Mouse (Mus musculus): ENCODE data around the gene Daglb.
A peak's percentile ranks its signal among the peaks of the same experiment; 100 is the strongest.

Daglb gene

GRCm38 (mm10) chr5:143464100-143464756, at the start of gene Daglb:
Gene Daglb (plus strand): TSS chr5:143464584.
- DNase-seq (ENCODE audit: extremely low spot score, low spot score), result peak; percentile 87

- DNase-seq (ENCODE audit: extremely low spot score, low spot score), result no peak
Measured at GRCm38 (mm10) chr5:143421484-143421883, 42.9 kb upstream of the Daglb start.

- DNase-seq (ENCODE audit: extremely low spot score, low spot score), result no peak
Measured at GRCm38 (mm10) chr5:143422990-143423389, 41.4 kb upstream of the Daglb start.

- peak; percentile 49 for DNase-seq (ENCODE audit: extremely low spot score, low spot score)
Measured at GRCm38 (mm10) chr5:143423899-143424519, 40.4 kb upstream of the Daglb start.

- DNase-seq (ENCODE audit: extremely low spot score, low spot score), result peak; percentile 82
Measured at GRCm38 (mm10) chr5:143434421-143434820, 30.0 kb upstream of the Daglb start.

- no peak for DNase-seq (ENCODE audit: extremely low spot score, low spot score)
Measured at GRCm38 (mm10) chr5:143441298-143441697, 23.1 kb upstream of the Daglb start.

GRCm38 (mm10) chr5:143441753-143442152, 22.6 kb upstream of the Daglb start:
- no peak for DNase-seq (ENCODE audit: extremely low spot score, low spot score)

GRCm38 (mm10) chr5:143463671-143464070, 713 bp upstream of the Daglb start:
- no peak for DNase-seq (ENCODE audit: extremely low spot score, low spot score)

GRCm38 (mm10) chr5:143464757-143465118, 354 bp downstream of the Daglb start:
- no peak for DNase-seq (ENCODE audit: extremely low spot score, low spot score)

- DNase-seq (ENCODE audit: extremely low spot score, low spot score), result peak; percentile 15
Measured at GRCm38 (mm10) chr5:143465156-143466085, 1.0 kb downstream of the Daglb start.

GRCm38 (mm10) chr5:143466891-143467669, 2.7 kb downstream of the Daglb start:
- DNase-seq (ENCODE audit: extremely low spot score, low spot score), result no peak

- no peak for DNase-seq (ENCODE audit: extremely low spot score, low spot score)
Measured at GRCm38 (mm10) chr5:143467931-143468330, 3.5 kb downstream of the Daglb start.

GRCm38 (mm10) chr5:143469628-143470027, 5.2 kb downstream of the Daglb start:
- no peak for DNase-seq (ENCODE audit: extremely low spot score, low spot score)

- DNase-seq (ENCODE audit: extremely low spot score, low spot score), result no peak
Measured at GRCm38 (mm10) chr5:143470421-143471164, 6.2 kb downstream of the Daglb start.

- no peak for DNase-seq (ENCODE audit: extremely low spot score, low spot score)
Measured at GRCm38 (mm10) chr5:143471165-143471546, 6.8 kb downstream of the Daglb start.

GRCm38 (mm10) chr5:143471953-143472618, 7.7 kb downstream of the Daglb start:
- DNase-seq (ENCODE audit: extremely low spot score, low spot score), result no peak

- no peak for DNase-seq (ENCODE audit: extremely low spot score, low spot score)
Measured at GRCm38 (mm10) chr5:143475153-143475844, 10.9 kb downstream of the Daglb start.

- no peak for DNase-seq (ENCODE audit: extremely low spot score, low spot score)
Measured at GRCm38 (mm10) chr5:143476013-143476412, 11.6 kb downstream of the Daglb start.

GRCm38 (mm10) chr5:143477901-143478300, 13.5 kb downstream of the Daglb start:
- no peak for DNase-seq (ENCODE audit: extremely low spot score, low spot score)

Measured in neural tube, embryonic 10.5 days (tissue).